Mouse (Mus musculus) CH12.LX (cell line): ENCODE results near the gene Ttc3. TPM values are rescaled to one million over a fixed set of nuclear protein-coding genes. Genes with fewer than 3 reads are reported as not detected.

Source experiments
- DNase-seq: peaks from one replicate; pipeline ENCODE4 v3.0.0-alpha.2; 2013; ENCODE audit errors: extremely low read depth
- H3K27ac ChIP-seq: 2 replicates; pipeline ENCODE4 v1.5.1; 2012; ENCODE audit warnings: low read depth, mild to moderate bottlenecking, control low read depth, moderate library complexity; ENCODE audit not compliant: insufficient read depth
- H3K27me3 ChIP-seq: replicated peaks from 2 replicates; pipeline ENCODE3; 2012; ENCODE audit warnings: inconsistent platforms
- H3K36me3 ChIP-seq, 2 experiments: replicated peaks in 1 of 2; 2 replicates each; pipeline versions ENCODE3 to v1.6.1; 2012; ENCODE audit warnings: inconsistent platforms in 1 of 2, low read length in 1 of 2, mild to moderate bottlenecking in 1 of 2, mixed read lengths in 1 of 2, moderate library complexity in 1 of 2; ENCODE audit not compliant: control insufficient read depth in 1 of 2, insufficient read depth in 1 of 2
- H3K4me1 ChIP-seq, 2 experiments: 2 replicates each; pipeline ENCODE4 v1.6.1; 2012; ENCODE audit warnings: inconsistent platforms in 1 of 2, moderate library complexity in 1 of 2; ENCODE audit not compliant: insufficient read depth in 2 of 2, control insufficient read depth in 1 of 2
- H3K4me2 ChIP-seq: 2 replicates; pipeline ENCODE4 v1.6.1; 2012; ENCODE audit warnings: low read depth, mild to moderate bottlenecking, control low read depth; ENCODE audit not compliant: poor library complexity, insufficient read depth, severe bottlenecking
- H3K4me3 ChIP-seq, 3 experiments: fragments of 150-350 bp in 1 of 3; sonication (generic) in 1 of 3; replicated peaks in 1 of 3; 2 replicates each; pipeline versions ENCODE3 to v1.5.1; 2011 to 2012; ENCODE audit warnings: low read depth in 2 of 3, low read length in 2 of 3, mild to moderate bottlenecking in 2 of 3, moderate library complexity in 2 of 3, control low read depth in 1 of 3, improper control_type of control experiment in 1 of 3, inconsistent platforms in 1 of 3, mixed read lengths in 1 of 3; ENCODE audit not compliant: poor library complexity in 1 of 3
- H3K79me2 ChIP-seq: replicated peaks from 2 replicates; pipeline ENCODE4 v1.6.1; 2012; ENCODE audit warnings: mild to moderate bottlenecking, moderate library complexity; ENCODE audit not compliant: control insufficient read depth, poor library complexity, insufficient read depth, severe bottlenecking; ENCODE audit errors: extremely low read depth
- H3K9ac ChIP-seq: 2 replicates; pipeline ENCODE4 v1.6.1; 2012; ENCODE audit warnings: low read depth, mild to moderate bottlenecking, control low read depth, moderate library complexity; ENCODE audit not compliant: insufficient read depth
- H3K9me3 ChIP-seq: replicated peaks from 2 replicates; pipeline ENCODE3; 2012; ENCODE audit warnings: low read length, inconsistent platforms, mixed read lengths
- CHD1 ChIP-seq: IDR thresholded peaks from 2 replicates; pipeline ENCODE4 v1.6.1; 2012; ENCODE audit warnings: low read depth, low read length, improper control_type of control experiment, inconsistent platforms
- CHD2 ChIP-seq: IDR thresholded peaks from 2 replicates; pipeline ENCODE4 v1.6.1; 2011; ENCODE audit warnings: low read length, improper control_type of control experiment
- ELF1 ChIP-seq: IDR thresholded peaks from 2 replicates; pipeline ENCODE4 v1.6.1; 2014; ENCODE audit warnings: low read depth, mild to moderate bottlenecking, inconsistent platforms, low read length, improper control_type of control experiment
- ETS1 ChIP-seq: conservative IDR thresholded peaks from 2 replicates; pipeline ENCODE4 v1.6.1; 2012; ENCODE audit warnings: low read depth, mild to moderate bottlenecking, inconsistent platforms, low read length, improper control_type of control experiment, moderate library complexity
- GABPA ChIP-seq: IDR thresholded peaks from 2 replicates; pipeline ENCODE4 v1.6.1; 2012; ENCODE audit warnings: low read depth, low read length, improper control_type of control experiment, inconsistent platforms; ENCODE audit not compliant: insufficient replicate concordance
- HCFC1 ChIP-seq: IDR thresholded peaks from 2 replicates; pipeline ENCODE4 v1.6.1; 2012; ENCODE audit warnings: low read depth, mild to moderate bottlenecking, inconsistent platforms, low read length, improper control_type of control experiment
- IRF4 ChIP-seq: IDR thresholded peaks from 2 replicates; pipeline ENCODE4 v1.6.1; 2014; ENCODE audit warnings: low read depth, mild to moderate bottlenecking, inconsistent platforms, low read length, improper control_type of control experiment
- MAX ChIP-seq: IDR thresholded peaks from 2 replicates; pipeline ENCODE4 v1.6.1; 2011; ENCODE audit warnings: low read length, improper control_type of control experiment
- MAZ ChIP-seq: IDR thresholded peaks from 2 replicates; pipeline ENCODE4 v1.6.1; 2012; ENCODE audit warnings: low read depth, mild to moderate bottlenecking, inconsistent platforms, low read length, improper control_type of control experiment, moderate library complexity
- MEF2A ChIP-seq: IDR thresholded peaks from 2 replicates; pipeline ENCODE4 v1.6.1; 2014; ENCODE audit warnings: low read depth, mild to moderate bottlenecking, inconsistent platforms, low read length, improper control_type of control experiment, borderline replicate concordance
- MXI1 ChIP-seq: IDR thresholded peaks from 2 replicates; pipeline ENCODE4 v1.6.1; 2011; ENCODE audit warnings: mild to moderate bottlenecking, low read depth, low read length, improper control_type of control experiment
- MYC ChIP-seq: IDR thresholded peaks from 2 replicates; pipeline ENCODE4 v1.6.1; 2011; ENCODE audit warnings: low read depth, mild to moderate bottlenecking, improper control_type of control experiment, low read length
- NRF1 ChIP-seq: IDR thresholded peaks from 2 replicates; pipeline ENCODE4 v1.6.1; 2014; ENCODE audit warnings: low read depth, mild to moderate bottlenecking, inconsistent platforms, low read length, improper control_type of control experiment, moderate library complexity
- POLR2AphosphoS2 ChIP-seq: IDR thresholded peaks from 2 replicates; pipeline ENCODE4 v1.6.1; 2011; ENCODE audit warnings: low read depth, low read length, improper control_type of control experiment
- RAD21 ChIP-seq: IDR thresholded peaks from 2 replicates; pipeline ENCODE4 v1.6.1; 2011; ENCODE audit warnings: low read depth, mild to moderate bottlenecking, low read length, improper control_type of control experiment, moderate library complexity
- RCOR1 ChIP-seq: conservative IDR thresholded peaks from 2 replicates; pipeline ENCODE4 v1.6.1; 2012; ENCODE audit warnings: low read depth, mild to moderate bottlenecking, inconsistent platforms, low read length, improper control_type of control experiment
- SIN3A ChIP-seq: IDR thresholded peaks from 2 replicates; pipeline ENCODE4 v1.6.1; 2012; ENCODE audit warnings: low read length, improper control_type of control experiment, inconsistent platforms
- SMC3 ChIP-seq: IDR thresholded peaks from 2 replicates; pipeline ENCODE4 v1.6.1; 2011; ENCODE audit warnings: low read depth, low read length, improper control_type of control experiment
- TBP ChIP-seq: conservative IDR thresholded peaks from 2 replicates; pipeline ENCODE4 v1.6.1; 2011; ENCODE audit warnings: low read depth, low read length, improper control_type of control experiment
- UBTF ChIP-seq: IDR thresholded peaks from 2 replicates; pipeline ENCODE4 v1.6.1; 2012; ENCODE audit warnings: low read depth, mild to moderate bottlenecking, inconsistent platforms, low read length, improper control_type of control experiment, moderate library complexity
- USF2 ChIP-seq: conservative IDR thresholded peaks from 2 replicates; pipeline ENCODE4 v1.6.1; 2011; ENCODE audit warnings: low read depth, low read length, improper control_type of control experiment
- ZC3H11A ChIP-seq: IDR thresholded peaks from 2 replicates; pipeline ENCODE4 v1.6.1; 2012; ENCODE audit warnings: low read depth, mild to moderate bottlenecking, inconsistent platforms, low read length, improper control_type of control experiment
- dilution Hi-C: fragments of 300-500 bp; cut with MboI; formaldehyde crosslinking; loops from 2 replicates; pipeline ENCODE4 v1.14.3; 2020; ENCODE audit warnings: low sequenced_read_pairs; ENCODE audit not compliant: extremely low pct_unique_long_range_greater_than_20kb, extremely low pct_ligation_motif_present
- in situ Hi-C: fragments of 300-500 bp; cut with MboI; formaldehyde crosslinking; loops from 3 replicates; pipeline ENCODE4 v1.14.3; 2019; ENCODE audit warnings: low sequenced_read_pairs, low pct_ligation_motif_present, low pct_unique_long_range_greater_than_20kb, mixed read lengths
- polyA plus RNA-seq: library from polyadenylated mRNA; unstranded; fragments of >175 nt; gene quantifications from 2 replicates; pipeline ENCODE4 v1.2.1, GENCODE M21; 2012; ENCODE audit warnings: low read depth; ENCODE audit not compliant: insufficient read length
- total RNA-seq, 2 experiments: library from RNA; depleted of rRNA; stranded (reverse); fragments of 300-350 nt in 1 of 2; fragments of >200 nt in 1 of 2; gene quantifications; 2 replicates each; pipeline ENCODE4 v1.2.3; 2012 to 2014

Gene Ttc3
- total and polyA plus RNA-seq, 3 experiments, result 59.0 to 74.5 (median 73.4) TPM

DNA sequence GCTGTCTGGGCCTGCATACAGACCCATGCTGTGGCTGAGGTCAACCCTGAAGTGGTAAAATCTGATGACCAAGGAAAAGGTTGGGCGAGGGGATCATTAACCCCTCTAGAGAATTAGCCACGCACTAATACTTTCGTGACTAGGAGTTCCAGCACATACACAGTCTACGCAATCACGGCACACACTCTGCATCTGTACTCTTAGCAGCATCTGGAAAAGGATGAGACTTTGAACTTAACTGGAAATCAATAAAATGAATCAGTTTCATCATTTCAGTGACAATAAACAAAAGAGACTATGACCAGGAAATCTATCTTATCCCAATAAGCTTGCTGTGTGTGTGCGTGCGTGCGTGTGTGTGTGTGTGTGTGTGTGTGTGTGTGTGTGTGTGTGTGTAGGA, 138.4 kb downstream of the Ttc3 start:
- Histone ChIP-seq H3K4me1 (no peaks in the 10 kb centered on the region), H3K36me3 (peaks cover 64 to 91% of the 10 kb centered on the region in 2 experiments), H3K4me2 (no peak overlapping the region), H3K27me3 (no peaks in the 10 kb centered on the region), H3K9me3 (peaks cover 6% of the 10 kb centered on the region), H3K79me2 (no peaks in the 10 kb centered on the region), H3K27ac (no peak overlapping the region), H3K4me3 (no peak overlapping the region), H3K9ac (no peak overlapping the region)
- dilution Hi-C loops, result no loop called here
- in situ Hi-C loops, result no loop called here
- DNase-seq, result no peak
- no peak for TF ChIP-seq MAX
- no peak for TF ChIP-seq USF2
- TF ChIP-seq TBP, result no peak
- TF ChIP-seq MXI1, result no peak
- no peak for TF ChIP-seq CHD1
- no peak for TF ChIP-seq RCOR1
- no peak for TF ChIP-seq MYC
- TF ChIP-seq RAD21, result no peak
- no peak for TF ChIP-seq SMC3
- TF ChIP-seq MAZ, result no peak
- TF ChIP-seq IRF4, result no peak
- TF ChIP-seq UBTF, result no peak
- no peak for TF ChIP-seq POLR2AphosphoS2
- TF ChIP-seq CHD2, result no peak
- TF ChIP-seq SIN3A, result no peak
- TF ChIP-seq ZC3H11A, result no peak
- no peak for TF ChIP-seq ETS1

- in situ Hi-C loops (no loop called here), dilution Hi-C loops (no loop called here)
- Histone ChIP-seq H3K4me1 (no peaks in the 10 kb centered on the region), H3K36me3 (peaks cover 54 to 87% of the 10 kb centered on the region in 2 experiments), H3K27ac (no peak overlapping the region), H3K79me2 (no peaks in the 10 kb centered on the region), H3K4me2 (no peak overlapping the region), H3K9me3 (peaks cover 6% of the 10 kb centered on the region), H3K4me3 (no peak overlapping the region), H3K27me3 (no peaks in the 10 kb centered on the region), H3K9ac (no peak overlapping the region)
- no peak for TF ChIP-seq HCFC1
- TF ChIP-seq NRF1, result no peak
- no peak for TF ChIP-seq USF2
- no peak for TF ChIP-seq MEF2A
- no peak for TF ChIP-seq GABPA
- TF ChIP-seq MAX, result no peak
- no peak for TF ChIP-seq ELF1
- no peak for TF ChIP-seq ZC3H11A
- DNase-seq, result no peak
These were observed 139.6 kb downstream of the Ttc3 start for GRCm38 (mm10) chr16:94509983-94510382.
